Mouse (Mus musculus): ENCODE results near the gene Sgsh.

Gene Sgsh

DNA sequence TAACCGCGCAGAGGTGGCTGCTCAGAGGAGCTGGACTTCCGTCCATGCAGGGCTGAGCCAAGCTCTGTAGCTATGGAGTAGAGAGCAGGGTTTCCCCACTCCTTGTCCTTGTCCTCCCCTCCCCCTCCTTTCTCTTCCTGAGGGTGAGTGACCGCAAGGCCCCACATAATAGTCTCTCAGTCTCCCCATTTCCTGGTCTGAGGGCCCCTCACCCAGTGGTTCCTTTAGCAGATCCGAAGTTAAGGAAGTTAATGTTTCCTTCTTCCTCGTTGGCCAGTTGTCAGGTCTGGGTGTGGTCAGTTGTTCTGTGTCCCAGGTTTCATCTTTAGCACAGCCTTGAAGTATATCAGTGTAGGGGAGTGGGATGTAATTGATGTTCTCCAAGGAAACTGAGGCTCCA, 20.1 kb upstream of the Sgsh start:
- DNase-seq (ENCODE audit: low spot score), result no peak

DNA sequence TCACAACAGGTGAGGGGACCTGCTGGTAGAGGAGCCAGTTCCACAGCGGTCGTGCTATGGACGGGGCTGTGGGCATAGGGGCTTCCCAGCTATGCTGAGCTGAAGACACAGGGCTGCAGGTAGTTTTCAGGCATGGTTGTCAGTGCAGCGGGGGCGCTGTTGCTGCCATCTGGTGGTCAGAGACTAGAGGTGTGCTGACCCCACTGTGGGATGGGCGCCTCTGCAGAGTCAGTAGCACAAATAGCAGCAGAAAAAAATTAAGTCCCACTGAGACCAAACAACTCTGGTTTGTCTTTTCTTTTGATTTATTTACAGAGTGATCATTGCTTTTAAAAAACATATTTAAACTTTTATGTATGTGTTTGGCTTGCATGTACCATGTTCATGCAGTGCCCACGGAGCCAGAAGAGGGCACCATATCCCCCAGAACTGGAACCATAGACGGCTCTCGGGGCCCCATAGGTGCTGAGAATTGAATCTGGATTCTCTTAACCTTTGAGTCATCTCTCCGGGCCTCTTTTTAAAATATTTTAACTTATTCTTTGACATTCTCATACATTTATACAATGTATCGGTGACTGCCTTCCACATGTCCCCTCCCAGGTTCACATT, 8.3 kb upstream of the Sgsh start:
- peak; percentile 60 for DNase-seq (ENCODE audit: low spot score)

DNA sequence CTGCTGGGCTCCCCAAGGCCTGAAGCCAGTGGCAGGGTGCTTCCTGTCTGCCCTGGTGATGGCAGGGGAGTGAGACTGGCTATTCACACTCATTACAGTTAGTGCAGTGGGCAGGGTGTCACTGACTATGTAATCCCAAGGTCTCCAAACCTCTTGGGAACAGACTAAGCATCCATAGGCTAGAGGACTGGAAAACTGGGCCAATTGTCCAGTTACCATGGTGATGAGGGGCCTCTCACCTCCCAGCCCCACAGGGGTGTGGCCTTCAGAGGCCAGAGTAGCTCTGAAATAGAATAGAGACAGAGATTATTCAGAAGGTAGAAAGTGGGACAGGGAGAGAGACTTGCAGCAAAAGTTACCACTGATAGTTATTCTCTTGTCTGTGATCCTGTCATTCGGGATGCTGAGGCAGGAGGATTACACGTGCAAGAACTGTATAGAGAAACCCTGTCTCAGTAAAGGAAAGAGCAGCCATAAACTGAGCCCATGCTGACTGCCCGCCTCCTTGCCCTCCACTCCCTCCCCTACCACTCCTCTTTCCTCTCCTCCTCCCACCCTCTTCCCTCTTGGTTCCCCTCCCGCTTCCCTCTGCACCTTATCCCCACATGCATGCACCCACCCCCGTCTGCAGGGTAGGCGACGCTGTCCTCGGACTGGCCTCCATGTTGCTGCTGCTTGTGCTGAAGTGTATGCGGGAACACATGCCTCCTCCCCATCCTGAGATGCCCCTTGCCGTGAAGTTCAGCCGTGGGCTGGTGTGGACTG, 7.6 kb upstream of the Sgsh start:
- DNase-seq (ENCODE audit: low spot score), result no peak

- no peak for DNase-seq (ENCODE audit: low spot score)
Measured at GRCm38 (mm10) chr11:119359089-119359488, 3.8 kb upstream of the Sgsh start.

DNA sequence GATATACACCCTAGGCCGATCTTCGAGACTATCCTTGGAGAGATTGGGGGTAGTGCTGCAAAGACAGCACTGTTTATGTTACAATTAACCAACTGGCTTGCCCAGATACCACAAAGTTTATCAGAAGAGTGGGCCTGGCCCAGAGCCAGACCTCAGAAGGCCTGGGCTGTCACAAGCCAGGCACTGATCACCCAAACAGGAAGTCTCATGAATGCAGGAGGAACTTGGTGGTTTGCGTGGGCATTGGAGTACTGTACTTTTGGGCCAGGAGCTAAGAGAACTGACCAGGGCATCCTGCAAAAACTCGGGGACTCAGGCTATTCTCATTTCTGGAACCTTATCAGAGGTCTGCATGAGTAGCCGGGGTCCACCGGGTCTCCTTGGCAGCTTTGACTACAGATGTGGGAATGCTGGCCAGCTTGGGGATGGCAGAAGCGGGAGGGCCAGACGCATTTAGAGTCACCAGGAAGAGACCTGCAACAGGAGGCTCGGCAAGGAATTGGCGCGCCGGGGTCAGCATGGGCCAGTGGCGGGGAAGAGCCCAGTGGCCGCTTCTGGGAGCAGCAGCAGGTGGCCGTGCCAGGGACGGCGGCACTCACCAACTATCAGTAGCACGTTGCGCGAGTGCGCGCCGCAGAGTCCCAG, 416 bp downstream of the Sgsh start:
- peak; percentile 55 for DNase-seq (ENCODE audit: low spot score)

DNA sequence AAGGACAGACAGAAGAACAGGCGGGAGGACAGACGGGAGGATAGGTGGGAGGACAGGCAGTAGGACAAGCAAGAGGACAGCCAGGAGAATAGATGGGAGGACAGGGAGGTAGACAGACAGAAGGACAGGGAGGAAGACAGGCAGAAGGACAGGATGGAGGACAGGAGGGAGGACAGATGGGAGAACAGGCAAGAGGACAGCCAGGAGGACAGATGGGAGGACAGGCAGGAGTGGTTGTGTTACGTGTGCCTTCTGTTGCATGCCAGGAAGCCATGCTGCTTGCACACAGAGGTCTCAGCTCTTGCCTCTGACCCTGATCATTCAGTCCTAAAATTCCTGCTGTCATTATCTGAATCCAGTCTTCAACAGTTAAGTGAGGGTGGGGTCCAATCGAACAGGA, 1.4 kb downstream of the Sgsh start:
- no peak for DNase-seq (ENCODE audit: low spot score)

GRCm38 (mm10) chr11:119352113-119352512, 3.2 kb downstream of the Sgsh start:
- no peak for DNase-seq (ENCODE audit: low spot score)

- DNase-seq (ENCODE audit: low spot score), result no peak
Measured at GRCm38 (mm10) chr11:119347125-119347524, 8.2 kb downstream of the Sgsh start.

GRCm38 (mm10) chr11:119344865-119345264, 10.5 kb downstream of the Sgsh start:
- no peak for DNase-seq (ENCODE audit: low spot score)

DNA sequence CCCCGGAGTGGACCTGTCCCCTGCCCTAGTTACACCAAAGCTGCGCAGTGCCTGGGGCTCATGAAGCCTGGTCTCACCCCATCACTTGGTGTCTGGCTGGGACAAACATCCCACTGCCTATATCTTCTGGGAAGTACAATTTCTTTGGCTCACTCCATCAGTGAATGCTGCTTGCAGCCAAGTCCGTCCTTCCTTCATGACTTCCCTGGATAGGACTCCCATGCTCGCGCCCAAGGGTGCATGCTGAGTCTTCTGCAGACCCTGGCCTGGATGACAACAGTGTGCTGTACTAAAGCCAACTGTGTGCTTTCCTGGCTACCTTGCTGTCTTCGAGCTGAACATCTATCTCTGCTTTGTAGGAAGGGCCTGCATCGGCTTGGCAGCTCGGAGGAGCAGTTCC, 11.2 kb downstream of the Sgsh start:
- DNase-seq (ENCODE audit: low spot score), result no peak

GRCm38 (mm10) chr11:119339637-119340036, 15.7 kb downstream of the Sgsh start:
- DNase-seq (ENCODE audit: low spot score), result peak; percentile 74

DNA sequence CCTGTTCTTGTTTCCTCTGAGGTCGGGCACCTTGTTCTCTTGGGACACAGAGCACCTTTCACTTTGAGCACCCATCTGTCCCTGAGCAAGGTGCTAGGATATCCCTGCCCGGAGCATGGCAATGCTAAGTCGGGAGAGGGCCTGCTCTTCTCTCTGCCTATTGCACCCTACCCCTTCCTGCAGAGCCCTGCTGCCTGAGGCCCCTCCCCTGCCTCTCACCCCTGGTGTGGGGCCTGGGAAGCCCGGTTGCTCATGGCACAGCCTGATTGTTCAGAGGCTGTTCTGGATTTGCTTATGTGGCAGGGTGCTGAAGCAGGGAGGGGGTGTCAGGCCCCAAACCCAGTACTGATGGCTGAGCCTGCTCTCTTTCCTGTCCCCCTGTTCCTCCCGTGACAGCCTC, 16.2 kb downstream of the Sgsh start:
- DNase-seq (ENCODE audit: low spot score), result no peak

DNA sequence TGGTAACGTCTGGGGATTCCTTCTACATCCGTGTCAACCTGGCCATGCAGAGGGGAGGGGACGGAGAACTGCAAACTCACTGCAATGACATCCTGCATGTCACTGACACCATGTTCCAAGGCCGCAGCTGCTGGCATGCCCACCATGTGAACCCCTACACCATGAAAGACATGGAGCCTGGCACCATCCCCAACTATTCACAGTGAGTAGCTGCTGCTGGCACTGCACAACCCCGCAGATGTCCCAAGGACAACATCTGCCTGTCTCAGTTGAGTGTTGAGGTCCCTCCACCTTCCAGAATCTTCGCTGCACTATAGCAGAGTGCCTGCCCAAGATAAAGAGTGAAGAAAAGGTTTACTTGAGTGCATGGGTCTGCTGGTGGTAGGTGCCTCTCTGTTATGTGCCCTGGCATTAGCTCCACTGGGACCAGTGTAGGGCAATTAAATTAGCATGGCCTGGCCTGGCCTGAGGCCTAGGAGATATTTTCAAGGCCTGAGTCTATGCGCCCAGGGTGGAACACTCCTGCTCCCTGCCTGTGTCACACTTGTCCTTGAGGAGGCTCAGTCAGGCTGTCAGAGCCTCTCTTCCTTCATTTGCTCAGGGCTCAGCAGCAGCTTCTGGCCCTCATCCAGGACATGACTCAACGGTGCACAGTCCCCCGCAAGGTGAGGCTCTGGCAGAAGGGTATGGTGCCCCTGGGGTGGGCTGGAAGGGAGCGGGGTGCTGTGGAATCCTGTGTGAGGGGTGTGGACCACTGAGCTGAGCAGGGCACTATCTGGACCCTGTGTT, 16.9 kb downstream of the Sgsh start:
- no peak for DNase-seq (ENCODE audit: low spot score)

GRCm38 (mm10) chr11:119331970-119332369, 23.4 kb downstream of the Sgsh start:
- no peak for DNase-seq (ENCODE audit: low spot score)

- DNase-seq (ENCODE audit: low spot score), result no peak
Measured at GRCm38 (mm10) chr11:119330592-119330991, 24.7 kb downstream of the Sgsh start.

- DNase-seq (ENCODE audit: low spot score), result peak; percentile 17
Measured at GRCm38 (mm10) chr11:119325068-119325467, 30.3 kb downstream of the Sgsh start.

DNA sequence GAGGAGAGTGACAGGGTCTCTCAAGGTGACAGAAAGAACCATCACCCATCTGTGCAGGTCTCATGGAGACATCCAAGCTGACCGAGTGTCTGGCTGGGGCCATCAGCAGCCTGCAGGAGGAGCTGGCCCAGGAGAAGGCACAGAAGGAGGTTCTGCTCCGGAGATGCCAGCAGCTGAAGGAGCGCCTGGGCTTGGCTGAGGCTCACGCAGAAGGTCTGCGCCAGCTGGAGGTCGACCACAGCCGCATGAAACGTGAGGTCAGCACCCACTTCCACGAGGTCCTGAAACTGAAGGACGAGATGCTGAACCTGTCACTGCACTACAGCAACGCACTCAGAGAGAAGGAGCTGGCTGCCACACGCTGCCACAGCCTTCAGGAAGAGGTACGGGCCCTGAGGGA, 32.8 kb downstream of the Sgsh start:
- DNase-seq (ENCODE audit: low spot score), result no peak

DNA sequence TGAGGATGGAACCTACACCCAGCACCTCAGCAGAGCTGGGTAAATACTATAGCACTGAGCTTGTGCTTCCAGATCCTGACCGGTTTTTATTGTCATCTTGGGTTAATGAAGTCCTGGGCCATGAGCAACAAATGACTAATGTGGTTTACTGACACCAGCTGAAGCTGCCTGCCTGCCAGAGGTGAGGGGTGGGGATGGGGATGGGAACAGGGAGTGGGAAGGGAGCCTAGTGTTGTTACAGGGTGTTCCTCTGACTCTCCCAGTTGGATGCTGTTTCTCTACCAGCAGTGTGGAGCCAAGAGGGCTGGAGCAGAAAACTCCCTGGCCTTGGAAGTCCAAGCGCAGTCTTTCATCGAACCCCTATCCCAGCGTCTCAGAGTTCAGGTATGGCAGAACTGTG, 38.6 kb downstream of the Sgsh start:
- DNase-seq (ENCODE audit: low spot score), result no peak

- DNase-seq (ENCODE audit: low spot score), result no peak
Measured at GRCm38 (mm10) chr11:119314252-119314936, 40.9 kb downstream of the Sgsh start.

DNA sequence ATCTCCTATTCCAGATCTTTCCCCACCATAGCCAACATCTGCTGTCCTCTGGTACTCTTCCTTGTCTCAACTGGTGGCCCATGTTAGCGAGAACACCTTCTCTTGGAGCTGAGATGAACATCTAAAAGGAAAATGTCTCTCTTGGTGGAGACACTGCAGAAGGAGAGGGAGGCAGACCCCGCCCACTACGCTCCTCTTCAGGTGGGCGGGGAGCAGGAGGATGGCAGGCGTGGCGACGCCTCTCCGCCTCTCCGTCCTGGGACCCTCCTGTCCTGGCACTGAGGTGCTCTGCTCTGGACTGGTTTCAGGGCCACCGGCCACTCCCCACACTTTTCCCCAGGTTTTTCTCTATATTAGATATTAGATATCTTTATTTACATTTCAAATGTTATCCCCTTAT, 44.7 kb downstream of the Sgsh start:
- no peak for DNase-seq (ENCODE audit: low spot score)

- no peak for DNase-seq (ENCODE audit: low spot score)
Measured at GRCm38 (mm10) chr11:119307916-119308315, 47.4 kb downstream of the Sgsh start.

GRCm38 (mm10) chr11:119307658-119307867, 47.8 kb downstream of the Sgsh start, which contains the start of gene Card14:
Gene Card14, plus strand, starts transcription at chr11:119307768.
- DNase-seq (ENCODE audit: low spot score), result no peak
